Mouse (Mus musculus) forebrain, embryonic 11.5 days (tissue): ENCODE measurements around the gene Unc5b. TPM values are rescaled to one million over a fixed set of nuclear protein-coding genes. Genes with fewer than 3 reads are reported as not detected.

Experiments used
- ATAC-seq: fragments of 200-750 bp; cut with Nextera tagmentation; replicated peaks from 2 replicates; pipeline ENCODE4 v1.8.0; 2017; ENCODE audit warnings: moderate TSS enrichment; ENCODE audit not compliant: low FRiP score
- DNase-seq: peaks from one replicate; pipeline ENCODE4 v3.0.0-alpha.2; 2017; ENCODE audit warnings: low spot score
- H3K27ac ChIP-seq: fragments of 300-500 bp; sonication (generic); 2 replicates; pipeline ENCODE4 v1.5.1; 2014; ENCODE audit warnings: low read depth, low read length
- H3K27me3 ChIP-seq: fragments of 300-500 bp; sonication (generic); 2 replicates; pipeline ENCODE4 v1.6.1; 2014; ENCODE audit warnings: mild to moderate bottlenecking, low read length, mixed read lengths; ENCODE audit not compliant: control insufficient read depth, insufficient read depth
- H3K36me3 ChIP-seq: fragments of 300-500 bp; sonication (generic); 2 replicates; pipeline ENCODE4 v1.6.1; 2014; ENCODE audit warnings: mild to moderate bottlenecking, low read length, moderate library complexity, mixed read lengths; ENCODE audit not compliant: control insufficient read depth, insufficient read depth
- H3K4me1 ChIP-seq: fragments of 300-500 bp; sonication (generic); replicated peaks from 2 replicates; pipeline ENCODE4 v1.6.1; 2014; ENCODE audit warnings: low read length, mixed read lengths; ENCODE audit not compliant: control insufficient read depth, insufficient read depth
- H3K4me2 ChIP-seq: fragments of 300-500 bp; sonication (generic); 2 replicates; pipeline ENCODE4 v1.6.1; 2014; ENCODE audit warnings: low read depth, mild to moderate bottlenecking, low read length, moderate library complexity, mixed read lengths; ENCODE audit not compliant: severe bottlenecking
- H3K4me3 ChIP-seq: fragments of 300-500 bp; sonication (generic); 2 replicates; pipeline ENCODE4 v1.5.1; 2014; ENCODE audit warnings: low read depth, low read length
- H3K9ac ChIP-seq: fragments of 300-500 bp; sonication (generic); 2 replicates; pipeline ENCODE4 v1.6.1; 2014; ENCODE audit warnings: low read length
- H3K9me3 ChIP-seq: fragments of 300-500 bp; sonication (generic); 2 replicates; pipeline ENCODE4 v1.6.1; 2016; ENCODE audit warnings: low read length, mixed read lengths; ENCODE audit not compliant: control insufficient read depth
- WGBS: fragments of 180-500 bp; shearing (Covaris S2); extraction: QIAGEN DNeasy Blood & Tissue Kit; methylation state at CpG from one replicate; pipeline ENCODE4 v1.1.7; 2014; 5-methylcytosine and 5-hydroxymethylcytosine counted together
- polyA plus RNA-seq: library from polyadenylated mRNA; unstranded; fragments of >200 nt; fragmentation: Nextera tagmentation; extraction: Ambion mirVana; gene quantifications from 2 replicates; pipeline ENCODE4 v1.2.1, GENCODE M21; 2014

The Unc5b gene
- polyA plus RNA-seq, 1 experiment from 2014 or later: 4.0 TPM

GRCm38 (mm10) chr10:60832664-60833173 is 1.3 kb upstream of the Unc5b start:
- 80% methylated on average over 12 of the region's 12 CpGs for WGBS
- no peaks in the 10 kb centered on the region for H3K36me3 ChIP-seq
- no peaks in the 10 kb centered on the region for H3K9me3 ChIP-seq
- H3K9ac ChIP-seq: no peak overlapping the region
- H3K27ac ChIP-seq: no peak overlapping the region
- DNase-seq: no peak
- no peak for ATAC-seq
- peaks cover 11% of the 10 kb centered on the region for H3K4me1 ChIP-seq
- no peak overlapping the region for H3K4me3 ChIP-seq
- no peak overlapping the region for H3K4me2 ChIP-seq
- H3K27me3 ChIP-seq: peaks cover 35% of the 10 kb centered on the region

DNA sequence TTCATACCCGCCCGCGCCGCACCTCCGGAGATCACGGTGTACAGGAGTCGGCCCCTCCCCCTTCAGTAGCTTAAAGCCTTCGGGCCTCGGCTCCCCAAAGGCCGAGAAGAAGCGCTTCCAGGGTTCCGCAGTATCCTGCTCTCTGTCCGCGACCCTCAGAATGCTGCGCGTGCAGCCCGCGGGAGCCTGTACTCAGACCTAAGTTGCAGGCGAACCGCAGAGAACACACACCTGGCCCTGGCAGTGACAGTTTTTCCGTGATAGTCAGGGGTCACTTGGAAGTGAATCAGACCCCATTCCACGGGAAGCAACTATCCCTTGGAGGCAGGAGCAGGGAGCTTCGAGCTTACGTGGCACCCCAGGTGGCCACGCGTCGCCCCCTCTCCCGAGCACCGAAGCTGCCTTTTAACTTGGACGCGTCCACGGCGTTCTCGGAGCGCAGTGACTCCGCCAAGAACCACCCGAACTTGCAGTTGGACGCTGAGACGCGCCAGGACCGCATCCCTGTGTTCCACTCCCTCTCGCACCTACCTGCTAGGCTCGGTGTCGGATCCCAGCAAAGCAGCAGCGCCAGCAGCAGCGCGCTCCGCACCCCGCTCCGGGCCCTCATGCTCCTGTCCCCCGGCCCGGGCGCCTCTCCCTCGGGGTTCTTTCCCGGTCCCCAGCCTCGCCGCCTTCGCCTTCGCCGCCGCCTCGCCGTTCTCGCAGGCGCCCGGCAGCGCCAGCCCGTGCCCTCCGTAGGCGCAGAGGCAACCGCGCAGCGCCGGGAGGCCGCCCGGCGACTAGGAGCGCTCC is 628 bp downstream of the Unc5b start:
- Histone ChIP-seq H3K36me3 (no peaks in the 10 kb centered on the region), H3K4me1 (peaks cover 26% of the 10 kb centered on the region), H3K4me2 (peak overlapping the region; percentile 96), H3K9ac (peak overlapping the region; percentile 74), H3K4me3 (peak overlapping the region; percentile 67), H3K27me3 (peaks cover 38% of the 10 kb centered on the region), H3K27ac (no peak overlapping the region), H3K9me3 (no peaks in the 10 kb centered on the region)
- DNase-seq (peak; percentile 63), ATAC-seq (peak; percentile 10; the same call in 1 of the 2 replicates)
- under 1% methylated on average over 78 of the region's 78 CpGs for WGBS

GRCm38 (mm10) chr10:60830000-60830399 is 1.4 kb downstream of the Unc5b start:
- H3K27ac ChIP-seq: no peak overlapping the region
- H3K27me3 ChIP-seq: peaks cover 38% of the 10 kb centered on the region
- H3K4me3 ChIP-seq: peak overlapping the region; percentile 67
- H3K4me2 ChIP-seq: peak overlapping the region; percentile 96
- H3K9ac ChIP-seq: peak overlapping the region; percentile 74
- no peaks in the 10 kb centered on the region for H3K9me3 ChIP-seq
- WGBS: 1% methylated on average over 11 of the region's 11 CpGs
- peaks cover 26% of the 10 kb centered on the region for H3K4me1 ChIP-seq
- no peak for ATAC-seq
- H3K36me3 ChIP-seq: no peaks in the 10 kb centered on the region
- DNase-seq: no peak

GRCm38 (mm10) chr10:60829071-60829470 is 2.3 kb downstream of the Unc5b start:
- no peak overlapping the region for H3K27ac ChIP-seq
- peak overlapping the region; percentile 96 for H3K4me2 ChIP-seq
- peaks cover 26% of the 10 kb centered on the region for H3K4me1 ChIP-seq
- H3K36me3 ChIP-seq: no peaks in the 10 kb centered on the region
- 36% methylated on average over 6 of the region's 6 CpGs for WGBS
- peak overlapping the region; percentile 67; the same call in 1 of the 2 replicates for H3K4me3 ChIP-seq
- DNase-seq (no peak), ATAC-seq (no peak)
- peaks cover 36% of the 10 kb centered on the region for H3K27me3 ChIP-seq
- H3K9ac ChIP-seq: no peak overlapping the region
- no peaks in the 10 kb centered on the region for H3K9me3 ChIP-seq

DNA sequence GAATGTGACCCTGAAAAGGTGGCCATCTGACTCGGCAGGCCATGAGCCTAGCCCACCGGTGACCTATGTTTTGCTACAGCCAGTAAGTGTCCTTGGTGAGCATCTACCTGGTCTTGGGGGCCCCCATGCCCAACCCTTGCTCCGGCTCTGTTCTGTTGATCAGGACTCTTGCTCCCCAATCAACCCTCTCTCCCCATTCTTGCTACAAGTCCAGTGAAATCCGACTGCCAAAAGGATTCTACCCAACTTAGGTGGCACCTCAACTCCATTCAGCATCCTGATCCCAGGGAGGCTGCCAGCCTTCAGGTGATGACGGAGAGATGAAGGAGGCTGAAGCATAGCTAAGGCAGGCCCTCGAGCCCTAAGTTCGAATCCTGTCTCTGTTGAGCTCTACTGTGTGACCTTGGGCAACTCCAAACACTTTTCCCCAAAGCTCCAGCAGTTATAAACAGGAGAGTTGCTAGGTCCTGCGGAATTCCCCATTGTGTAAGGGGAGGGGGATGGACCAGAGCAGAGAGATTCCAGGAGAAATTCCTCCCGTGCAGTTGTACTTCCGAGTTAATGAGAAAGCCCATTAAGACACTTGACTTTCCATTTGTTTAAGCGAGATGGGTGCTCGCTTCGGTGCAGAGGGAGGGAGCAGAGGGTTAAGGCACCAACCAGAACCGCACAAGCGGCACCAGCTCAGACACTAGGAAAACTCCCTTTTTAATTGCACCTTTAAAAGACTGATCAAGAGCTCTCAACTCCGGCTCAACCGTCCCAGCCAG is 3.3 kb downstream of the Unc5b start:
- DNase-seq (no peak), ATAC-seq (no peak)
- peaks cover 35% of the 10 kb centered on the region for H3K27me3 ChIP-seq
- H3K4me1 ChIP-seq: peaks cover 26% of the 10 kb centered on the region
- no peaks in the 10 kb centered on the region for H3K36me3 ChIP-seq
- no peak overlapping the region for H3K27ac ChIP-seq
- H3K9ac ChIP-seq: no peak overlapping the region
- no peaks in the 10 kb centered on the region for H3K9me3 ChIP-seq
- H3K4me2 ChIP-seq: 0 out of 2 replicates have a peak overlapping the region, but pooled peaks have one; percentile 8
- no peak overlapping the region for H3K4me3 ChIP-seq
- WGBS: 42% methylated on average over 17 of the region's 17 CpGs

DNA sequence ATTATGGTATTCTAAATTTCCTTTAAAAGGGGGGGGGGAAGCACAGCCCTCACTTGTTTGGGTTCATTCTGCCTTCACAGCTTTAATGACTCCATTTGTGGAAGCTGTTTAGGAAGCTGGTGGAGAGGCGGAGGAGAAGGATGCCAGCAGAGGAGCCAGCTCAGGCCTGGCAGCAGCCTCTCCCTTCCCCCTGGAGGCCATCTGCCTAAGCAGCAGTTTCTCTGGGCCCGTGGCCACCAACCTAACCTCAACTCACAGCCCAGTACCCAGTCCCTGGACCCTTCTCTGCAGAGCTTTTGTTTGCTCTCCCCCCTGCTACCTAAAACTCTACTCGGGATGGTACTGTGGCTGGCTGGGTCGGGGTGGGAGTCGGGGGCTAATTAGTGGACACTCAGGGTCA is 4.1 kb downstream of the Unc5b start:
- no peak for ATAC-seq
- peak; percentile 63 for DNase-seq
- Histone ChIP-seq H3K4me1 (peaks cover 26% of the 10 kb centered on the region), H3K27ac (no peak overlapping the region), H3K36me3 (no peaks in the 10 kb centered on the region), H3K4me3 (peak overlapping the region; percentile 40), H3K4me2 (peak overlapping the region; percentile 89), H3K9ac (no peak overlapping the region), H3K9me3 (no peaks in the 10 kb centered on the region), H3K27me3 (peaks cover 29% of the 10 kb centered on the region)
- 22% methylated on average over 5 of the region's 5 CpGs for whole genome bisulfite sequencing

DNA sequence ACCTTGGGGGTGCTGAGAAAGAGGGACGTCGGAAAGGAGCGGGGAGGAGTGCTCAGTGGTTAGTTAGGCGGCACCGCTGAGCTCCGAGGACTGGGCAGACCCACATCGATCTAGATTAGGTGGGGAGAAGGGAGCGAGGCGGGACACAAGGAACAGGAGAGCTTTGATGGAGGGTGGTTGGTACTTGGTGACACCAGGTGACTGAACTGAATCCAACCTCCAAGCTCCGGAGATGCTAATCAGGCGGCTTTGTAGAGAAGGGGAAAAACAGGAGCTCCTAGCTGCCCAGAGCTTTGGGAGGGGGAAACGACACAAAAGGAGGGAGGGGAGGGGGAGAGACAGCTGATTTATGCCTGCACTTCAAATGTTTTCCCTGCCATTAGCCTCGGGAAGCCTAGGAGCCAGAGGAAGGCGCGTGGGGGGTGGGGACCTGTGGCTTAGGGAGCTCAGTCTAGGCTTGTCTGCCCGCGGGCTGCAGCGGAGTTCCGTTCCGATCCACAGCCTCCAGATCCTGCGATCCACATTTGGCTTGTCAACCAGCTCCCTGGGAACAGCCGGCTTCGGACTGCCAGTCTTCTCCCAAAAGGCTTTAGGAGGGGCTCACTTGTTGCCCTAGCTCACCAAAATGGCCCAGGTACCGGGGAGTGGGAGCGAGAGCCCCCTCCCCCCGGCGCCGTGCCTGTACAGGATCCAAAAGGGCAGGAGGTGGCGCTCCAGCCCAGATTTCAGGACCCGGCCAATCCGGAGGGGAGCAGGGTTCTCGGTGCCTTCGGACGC is 4.7 kb downstream of the Unc5b start:
- WGBS: 1% methylated on average over 34 of the region's 34 CpGs
- peaks cover 25% of the 10 kb centered on the region for H3K27me3 ChIP-seq
- peak; percentile 83 for DNase-seq
- H3K9me3 ChIP-seq: no peaks in the 10 kb centered on the region
- peak overlapping the region; percentile 40 for H3K4me3 ChIP-seq
- H3K36me3 ChIP-seq: no peaks in the 10 kb centered on the region
- peaks cover 24% of the 10 kb centered on the region for H3K4me1 ChIP-seq
- peak overlapping the region; percentile 89 for H3K4me2 ChIP-seq
- peak overlapping the region; percentile 12; the same call in 1 of the 2 replicates for H3K27ac ChIP-seq
- no peak for ATAC-seq
- peak overlapping the region; percentile 41; the same call in 1 of the 2 replicates for H3K9ac ChIP-seq

DNA sequence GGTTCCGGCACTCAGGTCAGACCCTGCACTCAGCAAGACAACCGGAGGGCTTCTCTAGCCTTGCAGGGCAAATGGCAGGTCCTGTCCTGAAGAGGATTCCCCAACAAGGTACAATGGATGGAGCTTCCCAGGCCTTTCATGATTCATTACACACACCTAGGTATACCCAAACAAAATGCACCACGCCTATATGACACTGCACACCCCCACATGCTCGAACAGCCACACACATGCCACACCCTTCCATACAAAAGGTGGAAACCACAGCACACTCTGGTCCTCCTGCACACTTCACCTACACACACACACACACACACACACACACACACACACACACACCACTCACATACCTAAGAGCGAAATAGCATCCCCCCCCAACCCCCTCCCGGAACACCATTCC is 5.4 kb downstream of the Unc5b start:
- 64% methylated on average over 6 of the region's 6 CpGs for WGBS
- Histone ChIP-seq H3K9me3 (no peaks in the 10 kb centered on the region), H3K4me3 (no peak overlapping the region), H3K4me1 (peaks cover 24% of the 10 kb centered on the region), H3K27ac (no peak overlapping the region), H3K36me3 (no peaks in the 10 kb centered on the region), H3K4me2 (peak overlapping the region; percentile 89), H3K27me3 (peaks cover 24% of the 10 kb centered on the region), H3K9ac (no peak overlapping the region)
- DNase-seq: no peak
- ATAC-seq: no peak
